In the genomic region with DNA sequence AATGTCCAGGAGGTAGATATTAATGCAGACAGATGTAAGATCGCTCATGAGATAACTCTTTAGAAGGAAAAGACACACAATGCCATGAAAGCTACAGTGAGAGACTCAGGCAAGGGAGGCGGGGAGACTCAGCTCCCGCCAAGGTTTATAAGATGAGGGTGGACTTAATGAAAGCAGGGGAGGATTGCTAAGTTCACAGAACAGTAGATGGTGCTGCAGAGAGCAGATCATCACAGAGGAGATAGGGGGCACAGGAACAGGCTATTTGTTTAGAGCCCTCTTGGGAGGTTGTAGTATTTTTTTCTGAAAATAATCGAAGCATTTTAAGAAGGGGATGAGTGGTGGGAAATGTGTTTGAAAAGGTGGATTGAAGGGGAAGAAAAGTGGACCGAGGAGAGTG, we compare ENCODE assay signal across 26 mouse cellular contexts.
A peak's percentile ranks its signal among the peaks of the same experiment; 100 is the strongest.
DNase-seq lines count a peak whose midpoint lies in the region; ATAC-seq and TF ChIP-seq lines count a peak whose summit lies in the region.
"Had no signal": no experiment of that assay in that cellular context is flagged by ENCODE, and none has a peak within 500 bp of the region (broad histone marks: within the 10 kb centered on the region; RNA-seq: fewer than 3 reads in every experiment).

No protein-coding gene starts in this region.

- peak; percentile 27 for TF ChIP-seq CTCF in left cerebral cortex, adult 2 months (IDR thresholded peaks at IDR 0.05)
- TF ChIP-seq CTCF in midbrain, postnatal 0 days (IDR thresholded peaks at IDR 0.05), result peak; percentile 54

- H3K36me3 ChIP-seq in midbrain, postnatal 0 days (ENCODE audit: insufficient read depth, low read length), result no peaks in the 10 kb centered on the region
- H3K36me3 ChIP-seq in midbrain, embryonic 16.5 days (ENCODE audit: control insufficient read depth, insufficient read depth, low read length), result no peaks in the 10 kb centered on the region
- H3K36me3 ChIP-seq: embryonic facial prominence, embryonic 12.5 days; embryonic facial prominence, embryonic 15.5 days; G1E; heart, embryonic 12.5 days; heart, embryonic 15.5 days had no signal

- no peak overlapping the region for H3K27ac ChIP-seq in left cerebral cortex, adult 2 months
- H3K27ac ChIP-seq in midbrain, postnatal 0 days (ENCODE audit: low read depth, low read length), result no peak overlapping the region
- no peak overlapping the region for H3K27ac ChIP-seq in midbrain, embryonic 16.5 days (ENCODE audit: low read length)
- H3K27ac ChIP-seq: embryonic facial prominence, embryonic 12.5 days; embryonic facial prominence, embryonic 15.5 days; gastrocnemius, adult 2 months; heart, embryonic 15.5 days; hindbrain, embryonic 14.5 days had no signal

- H3K9me3 ChIP-seq in midbrain, postnatal 0 days (ENCODE audit: low read length), result no peaks in the 10 kb centered on the region
- no peaks in the 10 kb centered on the region for H3K9me3 ChIP-seq in midbrain, embryonic 16.5 days (replicated peaks; ENCODE audit: control insufficient read depth, low read length, poor library complexity, severe bottlenecking)
- H3K9me3 ChIP-seq: embryonic facial prominence, embryonic 12.5 days; embryonic facial prominence, embryonic 15.5 days; heart, embryonic 12.5 days; heart, embryonic 15.5 days had no signal

- no peaks in the 10 kb centered on the region for H3K27me3 ChIP-seq in midbrain, postnatal 0 days (ENCODE audit: insufficient read depth, low read length)
- H3K27me3 ChIP-seq in midbrain, embryonic 16.5 days (ENCODE audit: control insufficient read depth, insufficient read depth, low read depth, low read length), result no peaks in the 10 kb centered on the region
- H3K27me3 ChIP-seq: embryonic facial prominence, embryonic 12.5 days; embryonic facial prominence, embryonic 15.5 days; heart, embryonic 12.5 days; heart, embryonic 15.5 days; Patski had no signal

- no peak overlapping the region for H3K4me3 ChIP-seq in left cerebral cortex, adult 2 months
- H3K4me3 ChIP-seq in midbrain, postnatal 0 days (ENCODE audit: low read depth, low read length), result no peak overlapping the region
- H3K4me3 ChIP-seq in midbrain, embryonic 16.5 days (ENCODE audit: low read depth, low read length), result no peak overlapping the region
- H3K4me3 ChIP-seq: embryonic facial prominence, embryonic 12.5 days; embryonic facial prominence, embryonic 15.5 days; gastrocnemius, adult 2 months; heart, embryonic 12.5 days; heart, embryonic 15.5 days had no signal

- H3K9ac ChIP-seq in midbrain, postnatal 0 days (replicated peaks; ENCODE audit: low read length, poor library complexity, severe bottlenecking), result no peak overlapping the region
- no peak overlapping the region for H3K9ac ChIP-seq in midbrain, embryonic 16.5 days (ENCODE audit: low read depth, low read length)
- H3K9ac ChIP-seq: embryonic facial prominence, embryonic 12.5 days; embryonic facial prominence, embryonic 15.5 days; forebrain, postnatal 0 days; heart, embryonic 12.5 days; heart, embryonic 15.5 days; hindbrain, embryonic 14.5 days had no signal

- peak; percentile 19 for DNase-seq in heart, adult 11 months
- no peak for DNase-seq in heart, postnatal 36 days
- no peak for DNase-seq in left cerebral cortex, adult 2 months (ENCODE audit: extremely low spot score in 1 of 2, low spot score in 2 of 2)
- no peak for DNase-seq in left cerebral cortex, adult 9 months (ENCODE audit: low spot score in 2 of 2)
- DNase-seq in midbrain, postnatal 0 days (ENCODE audit: low spot score), result peak; percentile 10
- DNase-seq in B cell, adult 2 months, result no peak
- DNase-seq: adrenal gland, postnatal 10 days; adrenal gland, postnatal 36 days; cerebellum, adult 18-20 months; cerebellum, adult 9-10 months; cerebellum, postnatal 14 days; forebrain, postnatal 0 days; gastrocnemius, adult 2 months; gastrocnemius, postnatal 14 days; heart, adult 18-20 months; heart, postnatal 10 days; heart, postnatal 4 days had no signal

- H3K4me2 ChIP-seq in midbrain, postnatal 0 days (ENCODE audit: low read depth, low read length, poor library complexity, severe bottlenecking), result no peak overlapping the region
- no peak overlapping the region for H3K4me2 ChIP-seq in midbrain, embryonic 16.5 days (ENCODE audit: low read length)
- H3K4me2 ChIP-seq: embryonic facial prominence, embryonic 12.5 days; embryonic facial prominence, embryonic 15.5 days; heart, embryonic 12.5 days; heart, embryonic 15.5 days; hindbrain, embryonic 14.5 days had no signal

- intact Hi-C loops in heart, postnatal 36 days (cut with DNase I), result no loop called here
- intact Hi-C loops in left cerebral cortex, adult 2 months (cut with DNase I), result no loop called here

- ATAC-seq in midbrain, postnatal 0 days (ENCODE audit: low FRiP score), result no peak
- no peak for ATAC-seq in midbrain, embryonic 16.5 days
- ATAC-seq: forebrain, embryonic 14.5 days; forebrain, postnatal 0 days; Patski had no signal

- no peaks in the 10 kb centered on the region for H3K4me1 ChIP-seq in midbrain, postnatal 0 days (ENCODE audit: insufficient read depth, low read length)
- no peaks in the 10 kb centered on the region for H3K4me1 ChIP-seq in midbrain, embryonic 16.5 days (ENCODE audit: control insufficient read depth, insufficient read depth, low read length)
- H3K4me1 ChIP-seq: embryonic facial prominence, embryonic 12.5 days; embryonic facial prominence, embryonic 15.5 days; heart, embryonic 12.5 days; heart, embryonic 15.5 days had no signal

- 65% methylated on average over 5 of the region's 5 CpGs for WGBS in midbrain, postnatal 0 days
- 65% methylated on average over 5 of the region's 5 CpGs for WGBS in midbrain, embryonic 16.5 days

Comparison
In these comparisons a context has a peak if more than half of its experiments do, and no peak if none do; other contexts are left out.
1. DNase-seq: peak in heart, adult 11 months (single experiment) and midbrain, postnatal 0 days (single experiment); none in heart, postnatal 36 days (0 of 2), left cerebral cortex, adult 2 months (0 of 2), left cerebral cortex, adult 9 months (0 of 2) and B cell, adult 2 months (0 of 2).